Mouse (Mus musculus): Measurements from ENCODE around the gene A730009L09Rik. TPM values are rescaled to one million over a fixed set of nuclear protein-coding genes. Genes with fewer than 3 reads are reported as not detected.

Gene A730009L09Rik
- not detected in 2 replicates for polyA plus RNA-seq (2014; fragmentation: Nextera tagmentation; extraction: Ambion mirVana)

DNA sequence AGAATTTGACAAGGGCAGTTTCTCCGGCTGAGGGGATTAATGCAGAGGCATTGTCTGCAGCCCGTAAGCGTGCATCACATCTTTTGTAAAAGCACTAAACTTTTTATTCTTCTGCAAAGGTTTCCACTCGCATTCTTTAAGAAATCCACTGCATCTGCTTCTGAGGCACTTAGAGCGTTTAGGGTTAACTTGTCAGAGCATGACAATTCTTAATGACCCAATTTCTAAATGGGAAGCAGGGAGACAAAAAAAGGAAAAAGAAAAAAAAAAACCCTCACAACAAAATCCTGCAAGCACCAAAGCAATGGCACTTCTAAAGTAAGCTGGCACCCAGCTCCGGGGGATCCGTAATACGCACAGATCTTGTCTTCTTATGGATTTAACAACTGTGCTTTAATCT, at the start of gene A730009L09Rik:
TSS of gene A730009L09Rik (plus strand) at position 301 of the 400 bp plus-strand sequence.
- DNase-seq: peak; percentile 45
- no peak within 1 kb of the TSS for H3K4me3 ChIP-seq (replicated peaks; ENCODE audit: low read depth, low read length)
- no peaks in the 10 kb centered on the region for H3K4me1 ChIP-seq (ENCODE audit: control insufficient read depth, insufficient read depth, low read length)
- peak within 1 kb of the TSS; percentile 37 for H3K4me2 ChIP-seq (ENCODE audit: low read length)
- H3K9ac ChIP-seq (replicated peaks; ENCODE audit: low read length): no peak within 1 kb of the TSS
- no peaks in the 10 kb centered on the region for H3K27me3 ChIP-seq (ENCODE audit: control insufficient read depth, insufficient read depth, low read length)
- H3K27ac ChIP-seq (replicated peaks; ENCODE audit: low read depth, low read length): no peak within 1 kb of the TSS
- 5% methylated on average over 8 of the region's 8 CpGs for WGBS
- ATAC-seq (ENCODE audit: low FRiP score, low TSS enrichment): no peak
- no peaks in the 10 kb centered on the region; the same call in 1 of the 2 replicates for H3K9me3 ChIP-seq (ENCODE audit: control insufficient read depth, low read length)
- H3K36me3 ChIP-seq (ENCODE audit: control insufficient read depth, insufficient read depth, low read length): no peaks in the 10 kb centered on the region

DNA sequence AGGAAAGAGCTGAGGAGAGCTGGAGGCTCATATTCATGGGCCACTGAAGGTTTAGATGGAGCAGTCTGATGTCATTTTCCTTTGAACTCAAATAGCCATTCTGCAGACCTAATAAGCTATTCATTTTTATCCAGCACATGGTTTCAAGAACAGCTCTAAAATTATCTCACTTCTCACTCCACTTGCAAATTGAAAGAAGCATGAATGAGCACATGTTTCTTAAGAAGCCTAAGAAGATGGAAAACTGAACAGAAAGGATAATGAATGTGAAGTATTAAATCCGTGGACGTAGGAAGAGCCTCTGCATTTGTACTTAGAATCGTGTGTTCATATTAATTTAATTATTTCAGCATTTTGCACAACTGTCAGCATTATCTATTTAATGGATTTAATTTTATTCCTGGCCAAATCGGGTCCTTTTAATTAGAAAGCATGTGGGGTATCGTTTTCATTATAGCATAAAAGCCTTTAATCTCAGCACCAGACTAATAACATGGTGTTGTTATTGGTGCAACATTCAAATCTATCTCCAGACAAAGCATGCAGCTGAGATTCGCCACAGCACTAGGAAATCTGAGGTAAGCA, 49.2 kb upstream of the A730009L09Rik start:
- H3K4me2 ChIP-seq (ENCODE audit: low read length): no peak overlapping the region
- WGBS: 72% methylated on average over 6 of the region's 6 CpGs
- H3K4me1 ChIP-seq (ENCODE audit: control insufficient read depth, insufficient read depth, low read length): no peaks in the 10 kb centered on the region
- no peaks in the 10 kb centered on the region for H3K36me3 ChIP-seq (ENCODE audit: control insufficient read depth, insufficient read depth, low read length)
- ATAC-seq (ENCODE audit: low FRiP score, low TSS enrichment): no peak
- no peak overlapping the region for H3K27ac ChIP-seq (replicated peaks; ENCODE audit: low read depth, low read length)
- no peak for DNase-seq
- H3K9me3 ChIP-seq (ENCODE audit: control insufficient read depth, low read length): no peaks in the 10 kb centered on the region
- H3K4me3 ChIP-seq (replicated peaks; ENCODE audit: low read depth, low read length): no peak overlapping the region
- no peak overlapping the region for H3K9ac ChIP-seq (replicated peaks; ENCODE audit: low read length)
- no peaks in the 10 kb centered on the region for H3K27me3 ChIP-seq (ENCODE audit: control insufficient read depth, insufficient read depth, low read length)

DNA sequence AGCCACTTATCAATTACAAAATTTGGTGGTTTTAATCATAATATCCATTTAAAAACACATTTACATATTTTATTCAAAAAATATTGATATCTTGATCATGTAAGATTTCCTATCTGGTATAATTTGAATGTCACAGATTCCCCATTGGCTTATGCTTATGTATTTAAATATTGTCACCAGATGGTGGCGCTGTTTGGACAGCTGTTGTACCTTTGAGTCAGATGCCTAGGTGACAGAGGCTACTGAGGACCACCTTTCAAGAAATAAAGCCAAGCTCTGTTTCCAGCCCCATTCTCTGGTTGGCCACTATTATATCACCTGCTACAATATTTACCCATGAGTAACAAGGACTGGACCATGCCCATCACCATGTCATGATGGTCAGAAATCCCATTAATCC, 46.0 kb upstream of the A730009L09Rik start:
- Histone ChIP-seq H3K9ac (replicated peaks; ENCODE audit: low read length) (no peak overlapping the region), H3K4me1 (ENCODE audit: control insufficient read depth, insufficient read depth, low read length) (no peaks in the 10 kb centered on the region), H3K27ac (replicated peaks; ENCODE audit: low read depth, low read length) (no peak overlapping the region), H3K4me2 (ENCODE audit: low read length) (no peak overlapping the region), H3K36me3 (ENCODE audit: control insufficient read depth, insufficient read depth, low read length) (no peaks in the 10 kb centered on the region), H3K4me3 (replicated peaks; ENCODE audit: low read depth, low read length) (no peak overlapping the region), H3K27me3 (ENCODE audit: control insufficient read depth, insufficient read depth, low read length) (no peaks in the 10 kb centered on the region), H3K9me3 (ENCODE audit: control insufficient read depth, low read length) (no peaks in the 10 kb centered on the region)
- DNase-seq (no peak), ATAC-seq (ENCODE audit: low FRiP score, low TSS enrichment) (no peak)
- WGBS: 16% methylated on average over 1 of the region's 1 CpGs

DNA sequence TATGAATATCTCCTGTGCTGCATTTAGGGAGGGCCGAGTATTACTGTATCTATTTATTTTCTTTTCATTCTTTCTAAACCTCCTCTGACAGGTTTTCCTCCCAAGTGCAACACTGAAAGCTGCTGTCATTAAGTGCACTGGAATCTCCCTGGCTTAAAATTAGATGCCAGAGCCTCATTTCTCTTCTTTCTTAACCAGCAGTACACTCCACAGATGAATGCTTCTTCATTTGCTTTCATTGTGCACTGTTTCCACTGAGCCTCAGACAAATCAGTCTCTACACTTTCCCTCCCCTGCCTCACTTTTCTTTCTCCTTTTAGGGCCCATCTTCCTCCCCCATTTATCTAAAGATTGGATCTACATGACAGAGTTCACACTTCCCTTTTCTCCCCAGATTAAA, 44.9 kb upstream of the A730009L09Rik start:
- H3K9ac ChIP-seq (replicated peaks; ENCODE audit: low read length): no peak overlapping the region
- 82% methylated on average over 1 of the region's 1 CpGs for WGBS
- no peak overlapping the region for H3K4me3 ChIP-seq (replicated peaks; ENCODE audit: low read depth, low read length)
- H3K36me3 ChIP-seq (ENCODE audit: control insufficient read depth, insufficient read depth, low read length): no peaks in the 10 kb centered on the region
- no peak overlapping the region for H3K27ac ChIP-seq (replicated peaks; ENCODE audit: low read depth, low read length)
- DNase-seq (no peak), ATAC-seq (ENCODE audit: low FRiP score, low TSS enrichment) (no peak)
- H3K27me3 ChIP-seq (ENCODE audit: control insufficient read depth, insufficient read depth, low read length): no peaks in the 10 kb centered on the region
- H3K9me3 ChIP-seq (ENCODE audit: control insufficient read depth, low read length): no peaks in the 10 kb centered on the region
- no peak overlapping the region for H3K4me2 ChIP-seq (ENCODE audit: low read length)
- H3K4me1 ChIP-seq (ENCODE audit: control insufficient read depth, insufficient read depth, low read length): no peaks in the 10 kb centered on the region

DNA sequence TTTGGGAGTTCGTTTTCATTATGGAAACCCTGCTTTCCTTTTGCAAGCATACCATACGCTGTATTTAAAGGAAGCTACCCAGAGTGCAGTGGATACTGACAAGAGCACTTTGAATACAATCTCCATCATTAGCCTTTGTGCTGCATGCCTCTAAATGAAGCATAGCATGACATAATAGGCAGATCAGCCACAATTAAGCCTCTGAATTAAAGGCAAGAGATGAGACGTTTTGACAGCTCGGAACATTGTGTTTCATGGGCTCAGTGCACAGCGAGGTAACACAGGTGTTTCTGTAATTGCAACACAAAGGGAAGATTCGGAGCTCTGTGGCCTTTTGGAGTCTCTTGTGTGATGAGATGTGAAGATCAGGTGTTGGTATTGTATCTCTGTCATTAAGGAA, 41.5 kb upstream of the A730009L09Rik start:
- 60% methylated on average over 6 of the region's 6 CpGs for whole genome bisulfite sequencing
- H3K9ac ChIP-seq (replicated peaks; ENCODE audit: low read length): no peak overlapping the region

DNA sequence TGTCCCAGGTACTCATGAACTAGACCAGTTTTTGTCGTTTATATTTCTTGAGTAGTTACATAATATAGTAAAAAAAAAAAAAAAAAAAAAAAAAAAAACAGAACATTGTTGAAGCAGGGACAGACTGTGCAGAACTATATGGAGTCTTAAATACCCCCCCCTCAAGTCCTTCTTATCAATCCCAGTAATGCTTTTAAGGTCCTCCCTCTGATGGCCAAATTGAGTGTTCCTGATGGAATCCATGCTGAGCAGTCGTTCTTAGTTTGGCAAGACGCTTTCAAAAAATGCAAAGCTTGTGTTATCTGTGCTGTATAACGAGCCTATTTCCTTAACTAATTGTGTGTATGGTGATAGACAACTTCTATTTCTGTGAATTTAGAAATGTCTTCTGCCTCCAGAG, 40.2 kb upstream of the A730009L09Rik start:
- DNase-seq: no peak
- Histone ChIP-seq H3K9me3 (ENCODE audit: control insufficient read depth, low read length) (no peaks in the 10 kb centered on the region), H3K27ac (replicated peaks; ENCODE audit: low read depth, low read length) (no peak overlapping the region), H3K4me2 (ENCODE audit: low read length) (no peak overlapping the region), H3K4me1 (ENCODE audit: control insufficient read depth, insufficient read depth, low read length) (no peaks in the 10 kb centered on the region), H3K9ac (replicated peaks; ENCODE audit: low read length) (no peak overlapping the region), H3K36me3 (ENCODE audit: control insufficient read depth, insufficient read depth, low read length) (no peaks in the 10 kb centered on the region), H3K27me3 (ENCODE audit: control insufficient read depth, insufficient read depth, low read length) (no peaks in the 10 kb centered on the region), H3K4me3 (replicated peaks; ENCODE audit: low read depth, low read length) (no peak overlapping the region)
- 86% methylated on average over 4 of the region's 4 CpGs for WGBS
- ATAC-seq (ENCODE audit: low FRiP score, low TSS enrichment): no peak

More for the DNA sequence above, 41.5 kb upstream of the A730009L09Rik start:
- H3K9me3 ChIP-seq (ENCODE audit: control insufficient read depth, low read length): no peaks in the 10 kb centered on the region
- no peaks in the 10 kb centered on the region for H3K27me3 ChIP-seq (ENCODE audit: control insufficient read depth, insufficient read depth, low read length)
- H3K27ac ChIP-seq (replicated peaks; ENCODE audit: low read depth, low read length): no peak overlapping the region
- ATAC-seq (ENCODE audit: low FRiP score, low TSS enrichment) (no peak), DNase-seq (no peak)
- no peak overlapping the region for H3K4me2 ChIP-seq (ENCODE audit: low read length)
- no peak overlapping the region for H3K4me3 ChIP-seq (replicated peaks; ENCODE audit: low read depth, low read length)
- H3K4me1 ChIP-seq (ENCODE audit: control insufficient read depth, insufficient read depth, low read length): no peaks in the 10 kb centered on the region
- no peaks in the 10 kb centered on the region for H3K36me3 ChIP-seq (ENCODE audit: control insufficient read depth, insufficient read depth, low read length)

DNA sequence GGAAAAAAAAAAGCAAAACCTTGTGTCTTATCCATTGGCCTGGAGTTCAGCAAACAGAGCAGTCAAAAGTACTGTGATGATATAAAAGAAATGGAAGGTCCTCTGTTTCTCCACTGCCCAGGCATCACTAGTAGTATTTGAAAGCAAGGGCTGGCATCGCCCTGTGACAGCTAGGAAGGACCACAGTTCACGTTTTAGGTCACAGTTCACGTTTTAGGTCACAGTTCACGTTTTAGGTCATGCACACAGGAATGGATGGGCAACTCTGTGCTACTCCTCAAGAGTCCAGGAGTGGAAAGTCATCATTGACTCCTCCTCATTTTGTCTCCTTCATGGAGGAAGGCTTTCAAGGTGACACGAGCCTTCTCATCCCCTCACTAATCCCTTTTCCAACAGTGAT, 38.0 kb upstream of the A730009L09Rik start:
- H3K27ac ChIP-seq (replicated peaks; ENCODE audit: low read depth, low read length): no peak overlapping the region
- no peaks in the 10 kb centered on the region for H3K9me3 ChIP-seq (ENCODE audit: control insufficient read depth, low read length)
- DNase-seq: no peak
- H3K9ac ChIP-seq (replicated peaks; ENCODE audit: low read length): no peak overlapping the region
- no peak for ATAC-seq (ENCODE audit: low FRiP score, low TSS enrichment)
- no peaks in the 10 kb centered on the region for H3K4me1 ChIP-seq (ENCODE audit: control insufficient read depth, insufficient read depth, low read length)
- no peaks in the 10 kb centered on the region for H3K36me3 ChIP-seq (ENCODE audit: control insufficient read depth, insufficient read depth, low read length)
- no peaks in the 10 kb centered on the region for H3K27me3 ChIP-seq (ENCODE audit: control insufficient read depth, insufficient read depth, low read length)
- 81% methylated on average over 5 of the region's 5 CpGs for WGBS
- H3K4me2 ChIP-seq (ENCODE audit: low read length): no peak overlapping the region
- H3K4me3 ChIP-seq (replicated peaks; ENCODE audit: low read depth, low read length): no peak overlapping the region

DNA sequence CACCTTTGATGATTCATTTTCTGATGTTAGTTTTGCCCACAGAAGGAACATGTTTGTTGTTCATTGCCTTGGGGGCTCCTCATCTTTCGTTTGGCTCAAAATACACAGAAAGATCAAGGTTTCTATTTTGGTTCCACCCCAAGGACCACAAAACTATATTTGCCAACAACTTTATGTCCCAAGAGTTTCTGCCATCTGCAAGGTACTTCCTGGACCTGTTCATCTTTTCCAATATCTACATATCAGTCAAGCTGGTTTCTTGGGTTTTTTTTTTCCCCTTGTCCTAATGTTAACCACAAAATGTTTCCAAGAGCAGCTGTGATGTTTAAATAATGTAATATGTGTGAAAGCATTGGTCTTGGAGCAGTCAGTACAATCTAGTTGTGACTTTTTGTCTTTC, 37.4 kb upstream of the A730009L09Rik start:
- Histone ChIP-seq H3K27ac (replicated peaks; ENCODE audit: low read depth, low read length) (no peak overlapping the region), H3K9ac (replicated peaks; ENCODE audit: low read length) (no peak overlapping the region), H3K27me3 (ENCODE audit: control insufficient read depth, insufficient read depth, low read length) (no peaks in the 10 kb centered on the region), H3K4me2 (ENCODE audit: low read length) (no peak overlapping the region), H3K4me3 (replicated peaks; ENCODE audit: low read depth, low read length) (no peak overlapping the region), H3K9me3 (ENCODE audit: control insufficient read depth, low read length) (no peaks in the 10 kb centered on the region), H3K4me1 (ENCODE audit: control insufficient read depth, insufficient read depth, low read length) (no peaks in the 10 kb centered on the region), H3K36me3 (ENCODE audit: control insufficient read depth, insufficient read depth, low read length) (no peaks in the 10 kb centered on the region)
- WGBS: 91% methylated on average over 1 of the region's 1 CpGs
- ATAC-seq (ENCODE audit: low FRiP score, low TSS enrichment) (no peak), DNase-seq (no peak)

DNA sequence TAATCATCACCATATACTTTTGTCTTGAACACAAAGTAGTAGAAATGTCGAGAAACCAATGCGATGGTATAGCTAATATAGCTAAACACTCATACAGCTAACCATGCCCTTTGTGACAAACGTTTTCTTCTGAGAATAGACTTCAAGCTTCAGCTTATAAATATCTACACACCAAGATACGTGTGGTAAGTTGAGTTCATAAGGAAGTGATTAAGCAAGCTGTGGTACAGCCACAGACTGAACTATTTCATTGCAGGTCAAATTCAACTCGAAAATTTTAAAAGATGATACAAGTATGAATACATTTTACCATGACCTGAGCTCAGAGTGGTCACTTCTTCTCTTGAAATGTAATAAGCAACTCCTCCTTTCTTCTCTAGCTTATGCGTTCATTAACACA, 37.0 kb upstream of the A730009L09Rik start:
- Histone ChIP-seq H3K9me3 (ENCODE audit: control insufficient read depth, low read length) (no peaks in the 10 kb centered on the region), H3K27me3 (ENCODE audit: control insufficient read depth, insufficient read depth, low read length) (no peaks in the 10 kb centered on the region), H3K4me3 (replicated peaks; ENCODE audit: low read depth, low read length) (no peak overlapping the region), H3K4me2 (ENCODE audit: low read length) (no peak overlapping the region), H3K27ac (replicated peaks; ENCODE audit: low read depth, low read length) (no peak overlapping the region), H3K36me3 (ENCODE audit: control insufficient read depth, insufficient read depth, low read length) (no peaks in the 10 kb centered on the region), H3K4me1 (ENCODE audit: control insufficient read depth, insufficient read depth, low read length) (no peaks in the 10 kb centered on the region), H3K9ac (replicated peaks; ENCODE audit: low read length) (no peak overlapping the region)
- DNase-seq (no peak), ATAC-seq (ENCODE audit: low FRiP score, low TSS enrichment) (no peak)
- WGBS: 89% methylated on average over 6 of the region's 6 CpGs
